Mouse (Mus musculus) ES-Bruce4 (cell line): ENCODE data around the gene Insl3. TPM values are rescaled to one million over a fixed set of nuclear protein-coding genes. Genes with fewer than 3 reads are reported as not detected.
"Not testable (repeated sequence)": the region's sequence is repeated elsewhere in the genome, so short reads cannot be mapped to it uniquely, and the experiment has no call there.

Source experiments
- H3K27ac ChIP-seq: 2 replicates; pipeline ENCODE4 v1.5.1; 2012; ENCODE audit warnings: low read length, inconsistent platforms; ENCODE audit not compliant: insufficient read depth
- H3K27me3 ChIP-seq: 2 replicates; pipeline ENCODE4 v1.6.1; 2012; ENCODE audit warnings: mild to moderate bottlenecking, low read length, inconsistent platforms; ENCODE audit not compliant: control insufficient read depth, poor library complexity, insufficient read depth, severe bottlenecking
- H3K36me3 ChIP-seq: 2 replicates; pipeline ENCODE4 v1.6.1; 2012; ENCODE audit warnings: inconsistent platforms, mild to moderate bottlenecking, low read length, moderate library complexity; ENCODE audit not compliant: control insufficient read depth, poor library complexity, insufficient read depth, severe bottlenecking
- H3K4me1 ChIP-seq: one replicate; pipeline ENCODE4 v1.8.1; 2011; ENCODE audit warnings: low read length; ENCODE audit not compliant: control insufficient read depth, insufficient read depth
- H3K4me3 ChIP-seq: 2 replicates; pipeline ENCODE4 v1.5.1; 2011; ENCODE audit warnings: low read depth, mild to moderate bottlenecking, low read length
- H3K9ac ChIP-seq: 2 replicates; pipeline ENCODE4 v1.6.1; 2012; ENCODE audit warnings: low read depth, mild to moderate bottlenecking, inconsistent platforms; ENCODE audit not compliant: poor library complexity, severe bottlenecking
- H3K9me3 ChIP-seq: replicated peaks from 2 replicates; pipeline ENCODE4 v1.6.1; 2012; ENCODE audit warnings: mild to moderate bottlenecking, low read length, inconsistent platforms; ENCODE audit not compliant: control insufficient read depth, poor library complexity, insufficient read depth, severe bottlenecking
- CTCF ChIP-seq: IDR thresholded peaks from one replicate; pipeline ENCODE4 v1.8.1; 2011; ENCODE audit warnings: low read depth, low read length
- EP300 ChIP-seq: IDR thresholded peaks from 2 replicates; pipeline ENCODE4 v1.6.1; 2011; ENCODE audit warnings: low read depth, low read length; ENCODE audit not compliant: insufficient read depth
- POLR2A ChIP-seq: IDR thresholded peaks from one replicate; pipeline ENCODE4 v1.8.1; 2011; ENCODE audit warnings: low read length; ENCODE audit not compliant: insufficient read depth
- polyA plus RNA-seq: library from polyadenylated mRNA; stranded (reverse); fragments of >200 nt; gene quantifications from 2 replicates; pipeline ENCODE4 v1.2.4, GENCODE M21; 2011; ENCODE audit warnings: low read depth; ENCODE audit not compliant: missing spikeins, insufficient read depth, insufficient read length

Gene Insl3
- polyA plus RNA-seq, 1 experiment: 1.3 TPM

GRCm38 (mm10) chr8:71685573-71685972, 3.4 kb upstream of the Insl3 start:
- Histone ChIP-seq H3K36me3 (no peaks in the 10 kb centered on the region), H3K27ac (no peak overlapping the region), H3K4me3 (peak overlapping the region; percentile 33), H3K9me3 (no peaks in the 10 kb centered on the region), H3K9ac (peak overlapping the region; percentile 4; the same call in 1 of the 2 replicates), H3K4me1 (peaks cover 12% of the 10 kb centered on the region), H3K27me3 (no peaks in the 10 kb centered on the region)
- TF ChIP-seq EP300 (peak; percentile 16; the same call in 1 of the 2 replicates), CTCF (peak; percentile 74), POLR2A (no peak)

GRCm38 (mm10) chr8:71686143-71686734, 2.8 kb upstream of the Insl3 start:
- no peak overlapping the region for H3K27ac ChIP-seq
- H3K4me1 ChIP-seq: peaks cover 12% of the 10 kb centered on the region
- no peak for TF ChIP-seq CTCF
- TF ChIP-seq POLR2A: no peak
- TF ChIP-seq EP300: no peak
- H3K9ac ChIP-seq: peak overlapping the region; percentile 4; the same call in 1 of the 2 replicates
- no peaks in the 10 kb centered on the region for H3K27me3 ChIP-seq
- no peaks in the 10 kb centered on the region for H3K9me3 ChIP-seq
- peak overlapping the region; percentile 33 for H3K4me3 ChIP-seq
- H3K36me3 ChIP-seq: no peaks in the 10 kb centered on the region

- H3K27ac ChIP-seq: no peak overlapping the region
- peaks cover 3% of the 10 kb centered on the region; the same call in 1 of the 2 replicates for H3K27me3 ChIP-seq
- H3K4me3 ChIP-seq: no peak overlapping the region
- TF ChIP-seq POLR2A (no peak), EP300 (peak; percentile 75; the same call in 1 of the 2 replicates)
- no peaks in the 10 kb centered on the region for H3K36me3 ChIP-seq
- H3K9me3 ChIP-seq: no peaks in the 10 kb centered on the region
- peaks cover 12% of the 10 kb centered on the region for H3K4me1 ChIP-seq
- no peak overlapping the region for H3K9ac ChIP-seq
Observed at GRCm38 (mm10) chr8:71687616-71688015, 1.4 kb upstream of the Insl3 start.

DNA sequence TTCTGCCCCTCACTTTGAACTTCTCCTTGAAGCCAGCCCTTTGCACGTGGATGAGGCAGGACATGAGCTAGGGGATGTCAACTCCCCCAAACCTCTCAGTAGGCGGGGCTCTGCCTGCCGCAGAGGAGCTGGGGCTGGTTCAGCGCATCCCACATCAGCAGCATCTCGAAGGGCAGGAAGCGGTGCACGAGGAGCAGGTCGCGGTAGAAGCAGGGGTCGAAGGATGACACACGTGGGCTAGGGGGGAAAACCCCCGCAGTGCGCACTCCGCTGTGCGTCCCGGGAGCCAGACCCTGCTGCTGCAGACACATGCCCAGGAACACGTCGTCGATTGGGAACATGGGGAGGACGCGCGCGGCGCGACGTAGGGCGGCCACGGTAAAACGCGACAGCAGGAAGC, 3.5 kb downstream of the Insl3 start:
- Histone ChIP-seq H3K9me3 (no peaks in the 10 kb centered on the region), H3K4me3 (peak overlapping the region; percentile 21)

DNA sequence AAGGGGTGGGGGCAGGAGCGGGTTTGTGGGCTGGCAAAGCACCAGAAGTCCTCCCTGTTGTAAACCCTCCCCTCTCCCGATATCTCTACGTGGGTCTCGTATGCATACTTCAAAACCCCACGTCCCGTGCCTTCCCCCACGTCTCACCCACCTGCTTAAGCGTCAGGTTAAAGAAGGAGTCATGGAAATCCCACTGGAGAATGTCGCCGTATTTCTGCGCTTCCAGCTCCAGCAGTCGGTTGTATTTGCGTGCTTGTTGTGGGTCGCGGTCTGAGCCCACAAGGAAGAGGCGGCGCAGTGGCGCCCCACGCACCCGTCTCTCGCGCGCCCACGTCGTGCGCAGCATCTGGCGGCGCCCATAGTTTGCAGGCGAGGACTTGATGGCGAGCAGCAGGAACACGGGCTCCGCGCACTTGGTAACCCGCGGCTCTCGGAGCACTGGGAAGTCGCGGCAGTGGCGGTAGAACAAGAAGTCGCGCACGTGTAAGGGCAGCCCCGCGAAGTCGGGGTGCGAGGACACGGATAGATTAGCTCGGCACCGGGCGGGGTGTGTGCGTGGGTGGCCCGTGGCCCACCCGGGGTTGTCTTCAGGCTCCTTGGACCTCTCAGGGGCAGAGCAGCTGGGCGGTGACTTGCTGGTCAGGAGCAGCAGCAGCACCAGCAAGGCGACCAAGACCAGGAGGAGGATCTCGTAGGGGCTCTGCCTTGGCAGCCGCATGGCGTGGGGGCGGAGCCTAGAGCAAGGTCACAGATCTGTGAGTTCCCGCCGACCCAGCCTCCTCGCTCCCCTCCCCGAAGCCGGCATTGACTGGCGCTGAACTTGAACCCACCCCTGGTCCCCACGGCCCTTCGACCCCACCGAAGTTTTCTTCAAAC, 4.4 kb downstream of the Insl3 start:
- Histone ChIP-seq H3K36me3 (no peaks in the 10 kb centered on the region), H3K27ac (no peak overlapping the region), H3K4me3 (peak overlapping the region; percentile 21), H3K4me1 (peaks cover 2% of the 10 kb centered on the region), H3K27me3 (peaks cover 19% of the 10 kb centered on the region), H3K9ac (peak overlapping the region; percentile 26; the same call in 1 of the 2 replicates), H3K9me3 (no peaks in the 10 kb centered on the region)
- TF ChIP-seq CTCF: no peak
- TF ChIP-seq EP300: no peak
- TF ChIP-seq POLR2A: no peak

More for the DNA sequence above, 3.5 kb downstream of the Insl3 start:
- H3K9ac ChIP-seq: peak overlapping the region; percentile 1; the same call in 1 of the 2 replicates
- H3K36me3 ChIP-seq: no peaks in the 10 kb centered on the region
- no peak overlapping the region for H3K27ac ChIP-seq
- H3K27me3 ChIP-seq: peaks cover 19% of the 10 kb centered on the region
- no peak for TF ChIP-seq CTCF
- no peak for TF ChIP-seq EP300
- TF ChIP-seq POLR2A: no peak
- peaks cover 6% of the 10 kb centered on the region for H3K4me1 ChIP-seq

GRCm38 (mm10) chr8:71695456-71695855, 6.4 kb downstream of the Insl3 start:
- peak; percentile 30 for TF ChIP-seq CTCF
- peaks cover 19% of the 10 kb centered on the region for H3K27me3 ChIP-seq
- not testable (repeated sequence) for H3K4me1 ChIP-seq, H3K27ac ChIP-seq, H3K9me3 ChIP-seq, H3K36me3 ChIP-seq, H3K9ac ChIP-seq, H3K4me3 ChIP-seq
